Mouse (Mus musculus) cerebellum, adult 11-12 months (tissue): Measurements from ENCODE around the gene Mettl7a1.
"Not testable (repeated sequence)": the region's sequence is repeated elsewhere in the genome, so short reads cannot be mapped to it uniquely, and the experiment has no call there.

Source experiments
- DNase-seq: peaks from one replicate; pipeline ENCODE4 v3.0.0; 2022

Gene Mettl7a1

GRCm38 (mm10) chr15:100301556-100301955 lies 2.4 kb upstream of the Mettl7a1 start:
- no peak for DNase-seq

GRCm38 (mm10) chr15:100303428-100304018 lies 417 bp upstream of the Mettl7a1 start:
- DNase-seq: no peak

GRCm38 (mm10) chr15:100306201-100306600 lies 2.3 kb downstream of the Mettl7a1 start:
- no peak for DNase-seq

- peak; percentile 44 for DNase-seq
These were observed 3.6 kb downstream of the Mettl7a1 start for GRCm38 (mm10) chr15:100307438-100308096.

GRCm38 (mm10) chr15:100312346-100312745 lies 8.4 kb downstream of the Mettl7a1 start:
- DNase-seq: no peak

GRCm38 (mm10) chr15:100314448-100315145 lies 10.7 kb downstream of the Mettl7a1 start:
- DNase-seq: no peak

- DNase-seq: not testable (repeated sequence)
These were observed 14.2 kb downstream of the Mettl7a1 start for GRCm38 (mm10) chr15:100318014-100318671.

GRCm38 (mm10) chr15:100319884-100320283 lies 15.9 kb downstream of the Mettl7a1 start:
- no peak for DNase-seq

GRCm38 (mm10) chr15:100320295-100320905 lies 16.5 kb downstream of the Mettl7a1 start:
- DNase-seq: no peak

- DNase-seq: peak; percentile 64
These were observed 17.2 kb downstream of the Mettl7a1 start for GRCm38 (mm10) chr15:100321134-100321533.

GRCm38 (mm10) chr15:100324021-100324591 lies 20.2 kb downstream of the Mettl7a1 start:
- DNase-seq: no peak

GRCm38 (mm10) chr15:100325235-100325634 lies 21.3 kb downstream of the Mettl7a1 start:
- no peak for DNase-seq

- DNase-seq: not testable (repeated sequence)
These were observed 24.1 kb downstream of the Mettl7a1 start for GRCm38 (mm10) chr15:100328089-100328488.

- not testable (repeated sequence) for DNase-seq
These were observed 25.4 kb downstream of the Mettl7a1 start for GRCm38 (mm10) chr15:100329336-100329735.

GRCm38 (mm10) chr15:100330739-100331138 lies 26.8 kb downstream of the Mettl7a1 start:
- no peak for DNase-seq

- not testable (repeated sequence) for DNase-seq
These were observed 28.4 kb downstream of the Mettl7a1 start for GRCm38 (mm10) chr15:100332077-100332961.

- DNase-seq: no peak
These were observed 30.7 kb downstream of the Mettl7a1 start, which contains the start of gene Mettl7a3 for GRCm38 (mm10) chr15:100334629-100335028. Gene Mettl7a3, plus strand, starts transcription at chr15:100334929.

GRCm38 (mm10) chr15:100337328-100337727 lies 33.4 kb downstream of the Mettl7a1 start:
- not testable (repeated sequence) for DNase-seq

GRCm38 (mm10) chr15:100337847-100338246 lies 33.9 kb downstream of the Mettl7a1 start:
- peak; percentile 52 for DNase-seq

GRCm38 (mm10) chr15:100341314-100341980 lies 37.5 kb downstream of the Mettl7a1 start:
- DNase-seq: not testable (repeated sequence)

- DNase-seq: no peak
These were observed 41.5 kb downstream of the Mettl7a1 start for GRCm38 (mm10) chr15:100345484-100345883.
